Mouse (Mus musculus): ENCODE data around the gene Spint2. TPM values are rescaled to one million over a fixed set of nuclear protein-coding genes. Genes with fewer than 3 reads are reported as not detected.
A peak's percentile ranks its signal among the peaks of the same experiment; 100 is the strongest.

The Spint2 gene
- polyA plus RNA-seq, 1 experiment from 2014 or later, result 118 TPM

- ATAC-seq (ENCODE audit: insufficient number of reproducible peaks, insufficient read depth, low FRiP score, low TSS enrichment, low read depth), result no peak
- 67% methylated on average over 8 of the region's 8 CpGs for WGBS
- Histone ChIP-seq H3K4me3 (no peak overlapping the region), H3K27me3 (no peaks in the 10 kb centered on the region), H3K9ac (peak overlapping the region; percentile 41; the same call in 1 of the 2 replicates), H3K36me3 (no peaks in the 10 kb centered on the region), H3K4me2 (no peak overlapping the region), H3K27ac (no peak overlapping the region), H3K4me1 (peaks cover 10% of the 10 kb centered on the region), H3K9me3 (no peaks in the 10 kb centered on the region)
Measured at GRCm38 (mm10) chr7:29271687-29272465, 9.8 kb downstream of the Spint2 start.

GRCm38 (mm10) chr7:29270445-29270844 is 11.3 kb downstream of the Spint2 start:
- H3K4me3 ChIP-seq, result no peak overlapping the region
- H3K4me2 ChIP-seq, result no peak overlapping the region
- H3K36me3 ChIP-seq, result no peaks in the 10 kb centered on the region
- H3K4me1 ChIP-seq, result peaks cover 12% of the 10 kb centered on the region; the same call in 1 of the 2 replicates
- H3K27me3 ChIP-seq, result no peaks in the 10 kb centered on the region
- H3K9me3 ChIP-seq, result no peaks in the 10 kb centered on the region
- 82% methylated on average over 4 of the region's 4 CpGs for WGBS
- ATAC-seq (ENCODE audit: insufficient number of reproducible peaks, insufficient read depth, low FRiP score, low TSS enrichment, low read depth), result no peak
- H3K27ac ChIP-seq, result no peak overlapping the region
- no peak overlapping the region for H3K9ac ChIP-seq

GRCm38 (mm10) chr7:29266931-29267330 is 14.8 kb downstream of the Spint2 start:
- no peak for ATAC-seq (ENCODE audit: insufficient number of reproducible peaks, insufficient read depth, low FRiP score, low TSS enrichment, low read depth)
- no peak overlapping the region for H3K4me3 ChIP-seq
- H3K27ac ChIP-seq, result no peak overlapping the region; the same call in 1 of the 2 replicates
- no peaks in the 10 kb centered on the region for H3K27me3 ChIP-seq
- H3K9me3 ChIP-seq, result no peaks in the 10 kb centered on the region
- WGBS, result 48% methylated on average over 4 of the region's 4 CpGs
- H3K4me1 ChIP-seq, result peaks cover 17% of the 10 kb centered on the region; the same call in 1 of the 2 replicates
- no peak overlapping the region for H3K4me2 ChIP-seq
- H3K9ac ChIP-seq, result no peak overlapping the region
- no peaks in the 10 kb centered on the region for H3K36me3 ChIP-seq

GRCm38 (mm10) chr7:29265636-29266035 is 16.1 kb downstream of the Spint2 start:
- H3K27ac ChIP-seq, result no peak overlapping the region
- H3K4me2 ChIP-seq, result no peak overlapping the region
- 79% methylated on average over 7 of the region's 7 CpGs for WGBS
- no peaks in the 10 kb centered on the region for H3K9me3 ChIP-seq
- peaks cover 17% of the 10 kb centered on the region; the same call in 1 of the 2 replicates for H3K4me1 ChIP-seq
- no peak for ATAC-seq (ENCODE audit: insufficient number of reproducible peaks, insufficient read depth, low FRiP score, low TSS enrichment, low read depth)
- H3K4me3 ChIP-seq, result no peak overlapping the region
- H3K9ac ChIP-seq, result no peak overlapping the region
- no peaks in the 10 kb centered on the region for H3K27me3 ChIP-seq
- H3K36me3 ChIP-seq, result no peaks in the 10 kb centered on the region

- Histone ChIP-seq H3K27me3 (no peaks in the 10 kb centered on the region), H3K27ac (no peak overlapping the region), H3K9ac (no peak overlapping the region), H3K4me1 (peaks cover 19% of the 10 kb centered on the region), H3K9me3 (no peaks in the 10 kb centered on the region), H3K4me3 (no peak overlapping the region), H3K36me3 (no peaks in the 10 kb centered on the region), H3K4me2 (no peak overlapping the region)
- ATAC-seq (ENCODE audit: insufficient number of reproducible peaks, insufficient read depth, low FRiP score, low TSS enrichment, low read depth), result no peak
- WGBS, result 86% methylated on average over 3 of the region's 3 CpGs
Measured at GRCm38 (mm10) chr7:29263831-29264230, 17.9 kb downstream of the Spint2 start.

GRCm38 (mm10) chr7:29262151-29262550 is 19.6 kb downstream of the Spint2 start:
- H3K4me2 ChIP-seq, result no peak overlapping the region
- no peaks in the 10 kb centered on the region for H3K9me3 ChIP-seq
- H3K27ac ChIP-seq, result no peak overlapping the region
- peaks cover 23% of the 10 kb centered on the region for H3K4me1 ChIP-seq
- H3K4me3 ChIP-seq, result no peak overlapping the region
- WGBS, result 58% methylated on average over 6 of the region's 6 CpGs
- H3K36me3 ChIP-seq, result no peaks in the 10 kb centered on the region
- no peaks in the 10 kb centered on the region for H3K27me3 ChIP-seq
- no peak overlapping the region for H3K9ac ChIP-seq
- ATAC-seq (ENCODE audit: insufficient number of reproducible peaks, insufficient read depth, low FRiP score, low TSS enrichment, low read depth), result no peak

GRCm38 (mm10) chr7:29259781-29260730 is 21.7 kb downstream of the Spint2 start:
- H3K27ac ChIP-seq, result 0 out of 2 replicates have a peak overlapping the region, but pooled peaks have one; percentile 35
- H3K36me3 ChIP-seq, result no peaks in the 10 kb centered on the region
- no peak overlapping the region for H3K4me2 ChIP-seq
- H3K9ac ChIP-seq, result no peak overlapping the region
- WGBS, result 70% methylated on average over 10 of the region's 10 CpGs
- ATAC-seq (ENCODE audit: insufficient number of reproducible peaks, insufficient read depth, low FRiP score, low TSS enrichment, low read depth), result no peak
- no peaks in the 10 kb centered on the region for H3K9me3 ChIP-seq
- H3K4me1 ChIP-seq, result peaks cover 16% of the 10 kb centered on the region
- no peaks in the 10 kb centered on the region for H3K27me3 ChIP-seq
- H3K4me3 ChIP-seq, result no peak overlapping the region

GRCm38 (mm10) chr7:29257368-29257767 is 24.3 kb downstream of the Spint2 start:
- 89% methylated on average over 1 of the region's 1 CpGs for WGBS
- no peak for ATAC-seq (ENCODE audit: insufficient number of reproducible peaks, insufficient read depth, low FRiP score, low TSS enrichment, low read depth)
- Histone ChIP-seq H3K9ac (no peak overlapping the region), H3K27me3 (no peaks in the 10 kb centered on the region), H3K9me3 (no peaks in the 10 kb centered on the region), H3K4me3 (no peak overlapping the region), H3K4me1 (peaks cover 20% of the 10 kb centered on the region), H3K27ac (no peak overlapping the region), H3K36me3 (no peaks in the 10 kb centered on the region), H3K4me2 (no peak overlapping the region)

- ATAC-seq (ENCODE audit: insufficient number of reproducible peaks, insufficient read depth, low FRiP score, low TSS enrichment, low read depth), result no peak
- no peak overlapping the region for H3K4me3 ChIP-seq
- no peak overlapping the region for H3K27ac ChIP-seq
- no peak overlapping the region for H3K9ac ChIP-seq
- H3K36me3 ChIP-seq, result no peaks in the 10 kb centered on the region
- no peaks in the 10 kb centered on the region for H3K9me3 ChIP-seq
- H3K27me3 ChIP-seq, result no peaks in the 10 kb centered on the region
- WGBS, result 74% methylated on average over 4 of the region's 4 CpGs
- H3K4me1 ChIP-seq, result peaks cover 18% of the 10 kb centered on the region
- H3K4me2 ChIP-seq, result no peak overlapping the region
Measured at GRCm38 (mm10) chr7:29255875-29256274, 25.8 kb downstream of the Spint2 start.

GRCm38 (mm10) chr7:29253842-29254241 is 27.9 kb downstream of the Spint2 start:
- H3K4me3 ChIP-seq, result no peak overlapping the region
- H3K36me3 ChIP-seq, result no peaks in the 10 kb centered on the region
- no peak overlapping the region for H3K9ac ChIP-seq
- 42% methylated on average over 5 of the region's 5 CpGs for WGBS
- H3K27me3 ChIP-seq, result no peaks in the 10 kb centered on the region
- H3K27ac ChIP-seq, result no peak overlapping the region
- peaks cover 11% of the 10 kb centered on the region; the same call in 1 of the 2 replicates for H3K4me1 ChIP-seq
- H3K9me3 ChIP-seq, result no peaks in the 10 kb centered on the region
- ATAC-seq (ENCODE audit: insufficient number of reproducible peaks, insufficient read depth, low FRiP score, low TSS enrichment, low read depth), result no peak
- H3K4me2 ChIP-seq, result no peak overlapping the region

- Histone ChIP-seq H3K9me3 (no peaks in the 10 kb centered on the region), H3K4me2 (no peak overlapping the region), H3K4me3 (no peak overlapping the region), H3K4me1 (peaks cover 28% of the 10 kb centered on the region), H3K36me3 (peaks cover 13% of the 10 kb centered on the region), H3K9ac (no peak overlapping the region), H3K27ac (no peak overlapping the region), H3K27me3 (peaks cover 18% of the 10 kb centered on the region)
- no peak for ATAC-seq (ENCODE audit: insufficient number of reproducible peaks, insufficient read depth, low FRiP score, low TSS enrichment, low read depth)
- WGBS, result 86% methylated on average over 3 of the region's 3 CpGs
Measured at GRCm38 (mm10) chr7:29251166-29251565, 30.5 kb downstream of the Spint2 start.

Measured in embryonic facial prominence, embryonic 13.5 days (tissue).